Mouse (Mus musculus): ENCODE measurements at regions not wholly inside any gene's neighbourhood (a gene's known extent, or its start where the extent isn't known, plus 50 kb on each side); places are given as distances from the start of the nearest gene placed in this dataset.

- H3K27ac ChIP-seq (ENCODE audit: low read depth, low read length), result no peak overlapping the region
- H3K4me1 ChIP-seq (ENCODE audit: control insufficient read depth, insufficient read depth, low read length), result 0 out of 2 replicates have a peak, but pooled peaks cover 2% of the 10 kb centered on the region
- no peak for ATAC-seq
- DNase-seq (ENCODE audit: low spot score), result no peak
- H3K27me3 ChIP-seq (replicated peaks; ENCODE audit: control insufficient read depth, insufficient read depth, low read length), result no peaks in the 10 kb centered on the region
- H3K4me3 ChIP-seq (ENCODE audit: low read depth, low read length), result no peak overlapping the region
- H3K4me2 ChIP-seq (ENCODE audit: low read length), result no peak overlapping the region
- H3K9me3 ChIP-seq (replicated peaks; ENCODE audit: control insufficient read depth, low read length), result no peaks in the 10 kb centered on the region
- WGBS, result 91% methylated on average over 5 of the region's 5 CpGs
- no peaks in the 10 kb centered on the region for H3K36me3 ChIP-seq (ENCODE audit: control insufficient read depth, insufficient read depth, low read length)
- no peak overlapping the region for H3K9ac ChIP-seq (ENCODE audit: low read length)
Measured at GRCm38 (mm10) chr2:169464106-169464505, 123.4 kb downstream of the Gm11011 start.

GRCm38 (mm10) chr2:169461491-169462039 is 126.0 kb downstream of the Gm11011 start:
- H3K4me1 ChIP-seq (ENCODE audit: control insufficient read depth, insufficient read depth, low read length), result no peaks in the 10 kb centered on the region
- no peaks in the 10 kb centered on the region for H3K9me3 ChIP-seq (replicated peaks; ENCODE audit: control insufficient read depth, low read length)
- no peak overlapping the region for H3K27ac ChIP-seq (ENCODE audit: low read depth, low read length)
- ATAC-seq, result no peak
- no peaks in the 10 kb centered on the region for H3K36me3 ChIP-seq (ENCODE audit: control insufficient read depth, insufficient read depth, low read length)
- 85% methylated on average over 12 of the region's 12 CpGs for WGBS
- H3K4me3 ChIP-seq (ENCODE audit: low read depth, low read length), result no peak overlapping the region
- no peak overlapping the region for H3K9ac ChIP-seq (ENCODE audit: low read length)
- H3K4me2 ChIP-seq (ENCODE audit: low read length), result no peak overlapping the region
- DNase-seq (ENCODE audit: low spot score), result peak; percentile 55
- H3K27me3 ChIP-seq (replicated peaks; ENCODE audit: control insufficient read depth, insufficient read depth, low read length), result no peaks in the 10 kb centered on the region

GRCm38 (mm10) chr2:169452956-169453355 is 134.6 kb downstream of the Gm11011 start:
- no peaks in the 10 kb centered on the region for H3K36me3 ChIP-seq (ENCODE audit: control insufficient read depth, insufficient read depth, low read length)
- DNase-seq (ENCODE audit: low spot score) (no peak), ATAC-seq (no peak)
- H3K4me3 ChIP-seq (ENCODE audit: low read depth, low read length), result no peak overlapping the region
- H3K27ac ChIP-seq (ENCODE audit: low read depth, low read length), result no peak overlapping the region
- no peaks in the 10 kb centered on the region for H3K4me1 ChIP-seq (ENCODE audit: control insufficient read depth, insufficient read depth, low read length)
- 90% methylated on average over 8 of the region's 8 CpGs for WGBS
- H3K27me3 ChIP-seq (replicated peaks; ENCODE audit: control insufficient read depth, insufficient read depth, low read length), result no peaks in the 10 kb centered on the region
- no peaks in the 10 kb centered on the region for H3K9me3 ChIP-seq (replicated peaks; ENCODE audit: control insufficient read depth, low read length)
- no peak overlapping the region for H3K9ac ChIP-seq (ENCODE audit: low read length)
- H3K4me2 ChIP-seq (ENCODE audit: low read length), result no peak overlapping the region

- H3K4me2 ChIP-seq (ENCODE audit: low read length), result no peak overlapping the region
- no peak overlapping the region for H3K4me3 ChIP-seq (ENCODE audit: low read depth, low read length)
- 94% methylated on average over 6 of the region's 6 CpGs for WGBS
- peaks cover 4% of the 10 kb centered on the region; the same call in 1 of the 2 replicates for H3K4me1 ChIP-seq (ENCODE audit: control insufficient read depth, insufficient read depth, low read length)
- no peak overlapping the region for H3K27ac ChIP-seq (ENCODE audit: low read depth, low read length)
- DNase-seq (ENCODE audit: low spot score) (no peak), ATAC-seq (no peak)
- no peaks in the 10 kb centered on the region for H3K36me3 ChIP-seq (ENCODE audit: control insufficient read depth, insufficient read depth, low read length)
- no peaks in the 10 kb centered on the region for H3K9me3 ChIP-seq (replicated peaks; ENCODE audit: control insufficient read depth, low read length)
- H3K27me3 ChIP-seq (replicated peaks; ENCODE audit: control insufficient read depth, insufficient read depth, low read length), result no peaks in the 10 kb centered on the region
- H3K9ac ChIP-seq (ENCODE audit: low read length), result no peak overlapping the region
Measured at GRCm38 (mm10) chr2:169450801-169451200, 136.7 kb downstream of the Gm11011 start.

GRCm38 (mm10) chr2:169447495-169448280 is 139.9 kb downstream of the Gm11011 start:
- peak; percentile 53 for DNase-seq (ENCODE audit: low spot score)
- no peaks in the 10 kb centered on the region for H3K9me3 ChIP-seq (replicated peaks; ENCODE audit: control insufficient read depth, low read length)
- H3K27ac ChIP-seq (ENCODE audit: low read depth, low read length), result no peak overlapping the region
- peaks cover 14% of the 10 kb centered on the region; the same call in 1 of the 2 replicates for H3K4me1 ChIP-seq (ENCODE audit: control insufficient read depth, insufficient read depth, low read length)
- no peaks in the 10 kb centered on the region for H3K36me3 ChIP-seq (ENCODE audit: control insufficient read depth, insufficient read depth, low read length)
- no peak overlapping the region for H3K4me2 ChIP-seq (ENCODE audit: low read length)
- no peak overlapping the region for H3K9ac ChIP-seq (ENCODE audit: low read length)
- H3K27me3 ChIP-seq (replicated peaks; ENCODE audit: control insufficient read depth, insufficient read depth, low read length), result no peaks in the 10 kb centered on the region
- H3K4me3 ChIP-seq (ENCODE audit: low read depth, low read length), result no peak overlapping the region
- 80% methylated on average over 6 of the region's 6 CpGs for WGBS
- ATAC-seq, result no peak

GRCm38 (mm10) chr2:169445877-169446276 is 141.7 kb downstream of the Gm11011 start:
- no peak overlapping the region for H3K27ac ChIP-seq (ENCODE audit: low read depth, low read length)
- peak overlapping the region; percentile 9; the same call in 1 of the 2 replicates for H3K9ac ChIP-seq (ENCODE audit: low read length)
- no peak for ATAC-seq

GRCm38 (mm10) chr2:169445371-169445770 is 142.2 kb downstream of the Gm11011 start:
- DNase-seq (ENCODE audit: low spot score) (peak; percentile 47), ATAC-seq (no peak)
- H3K4me1 ChIP-seq (ENCODE audit: control insufficient read depth, insufficient read depth, low read length), result peaks cover 14% of the 10 kb centered on the region; the same call in 1 of the 2 replicates
- no peak overlapping the region for H3K4me3 ChIP-seq (ENCODE audit: low read depth, low read length)
- H3K4me2 ChIP-seq (ENCODE audit: low read length), result peak overlapping the region; percentile 31
- H3K9ac ChIP-seq (ENCODE audit: low read length), result peak overlapping the region; percentile 9; the same call in 1 of the 2 replicates
- no peaks in the 10 kb centered on the region for H3K36me3 ChIP-seq (ENCODE audit: control insufficient read depth, insufficient read depth, low read length)
- H3K9me3 ChIP-seq (replicated peaks; ENCODE audit: control insufficient read depth, low read length), result no peaks in the 10 kb centered on the region
- H3K27ac ChIP-seq (ENCODE audit: low read depth, low read length), result no peak overlapping the region
- no peaks in the 10 kb centered on the region for H3K27me3 ChIP-seq (replicated peaks; ENCODE audit: control insufficient read depth, insufficient read depth, low read length)
- WGBS, result 17% methylated on average over 12 of the region's 12 CpGs

More at GRCm38 (mm10) chr2:169445877-169446276, 141.7 kb downstream of the Gm11011 start:
- no peak for DNase-seq (ENCODE audit: low spot score)
- Histone ChIP-seq H3K4me1 (ENCODE audit: control insufficient read depth, insufficient read depth, low read length) (peaks cover 14% of the 10 kb centered on the region; the same call in 1 of the 2 replicates), H3K4me2 (ENCODE audit: low read length) (peak overlapping the region; percentile 31), H3K36me3 (ENCODE audit: control insufficient read depth, insufficient read depth, low read length) (no peaks in the 10 kb centered on the region), H3K9me3 (replicated peaks; ENCODE audit: control insufficient read depth, low read length) (no peaks in the 10 kb centered on the region), H3K27me3 (replicated peaks; ENCODE audit: control insufficient read depth, insufficient read depth, low read length) (no peaks in the 10 kb centered on the region), H3K4me3 (ENCODE audit: low read depth, low read length) (no peak overlapping the region)
- 79% methylated on average over 5 of the region's 5 CpGs for WGBS

GRCm38 (mm10) chr2:169443271-169443670 is 144.3 kb downstream of the Gm11011 start:
- ATAC-seq (no peak), DNase-seq (ENCODE audit: low spot score) (no peak)
- Histone ChIP-seq H3K4me2 (ENCODE audit: low read length) (no peak overlapping the region), H3K27me3 (replicated peaks; ENCODE audit: control insufficient read depth, insufficient read depth, low read length) (no peaks in the 10 kb centered on the region), H3K27ac (ENCODE audit: low read depth, low read length) (no peak overlapping the region), H3K9ac (ENCODE audit: low read length) (no peak overlapping the region), H3K36me3 (ENCODE audit: control insufficient read depth, insufficient read depth, low read length) (no peaks in the 10 kb centered on the region), H3K4me1 (ENCODE audit: control insufficient read depth, insufficient read depth, low read length) (peaks cover 14% of the 10 kb centered on the region; the same call in 1 of the 2 replicates), H3K9me3 (replicated peaks; ENCODE audit: control insufficient read depth, low read length) (no peaks in the 10 kb centered on the region), H3K4me3 (ENCODE audit: low read depth, low read length) (no peak overlapping the region)
- WGBS, result 90% methylated on average over 8 of the region's 8 CpGs

GRCm38 (mm10) chr2:169431516-169431915 is 156.0 kb downstream of the Gm11011 start:
- H3K4me3 ChIP-seq (ENCODE audit: low read depth, low read length), result no peak overlapping the region
- ATAC-seq, result no peak
- WGBS, result 96% methylated on average over 8 of the region's 8 CpGs
- DNase-seq (ENCODE audit: low spot score), result no peak
- no peaks in the 10 kb centered on the region for H3K36me3 ChIP-seq (ENCODE audit: control insufficient read depth, insufficient read depth, low read length)
- H3K27me3 ChIP-seq (replicated peaks; ENCODE audit: control insufficient read depth, insufficient read depth, low read length), result no peaks in the 10 kb centered on the region
- H3K4me2 ChIP-seq (ENCODE audit: low read length), result no peak overlapping the region
- no peaks in the 10 kb centered on the region for H3K4me1 ChIP-seq (ENCODE audit: control insufficient read depth, insufficient read depth, low read length)
- no peaks in the 10 kb centered on the region for H3K9me3 ChIP-seq (replicated peaks; ENCODE audit: control insufficient read depth, low read length)
- H3K9ac ChIP-seq (ENCODE audit: low read length), result no peak overlapping the region
- H3K27ac ChIP-seq (ENCODE audit: low read depth, low read length), result no peak overlapping the region
